Mouse (Mus musculus): ENCODE results near the gene Rc3h1. TPM values are rescaled to one million over a fixed set of nuclear protein-coding genes. Genes with fewer than 3 reads are reported as not detected.

Rc3h1 gene
- total RNA-seq, 2 experiments from 2014 or later = 43.1 to 44.9 TPM

Other genes starting within 250 kb of the Rc3h1 start
- gene Rabgap1l, start 113.2 kb upstream of the Rc3h1 start, total RNA-seq (2021) = 100 to 1,000 TPM; 249 to 258 TPM
- under 1 TPM; 0.20 to 0.65 TPM for gene Serpinc1, start 72.2 kb downstream of the Rc3h1 start, total RNA-seq (2021)
- gene Zbtb37, start 128.4 kb downstream of the Rc3h1 start, total RNA-seq (2021) = 10 to 100 TPM; 16.7 to 21.0 TPM
- 10 to 100 TPM; 22.6 to 24.0 TPM for gene Dars2, start 164.2 kb downstream of the Rc3h1 start, total RNA-seq (2021)
- 1 to 10 TPM; 1.1 to 2.3 TPM for gene Cenpl, start 164.3 kb downstream of the Rc3h1 start, total RNA-seq (2021)
- 10 to 100 TPM; 17.8 to 18.9 TPM for gene Klhl20, start 225.1 kb downstream of the Rc3h1 start, total RNA-seq (2021)
- 10 to 100 TPM; 52.6 to 58.8 TPM for gene Ankrd45, start 236.3 kb downstream of the Rc3h1 start, total RNA-seq (2021)

All from layer of hippocampus, postnatal 36 days (tissue).